Mouse (Mus musculus): Measurements from ENCODE around the gene Lclat1. TPM values are rescaled to one million over a fixed set of nuclear protein-coding genes. Genes with fewer than 3 reads are reported as not detected.

Lclat1 gene
- polyA plus RNA-seq, 1 experiment from 2014 or later = 24.3 TPM

GRCm38 (mm10) chr17:73232593-73232992, 124.8 kb downstream of the Lclat1 start:
- no peak for ATAC-seq
- no peaks in the 10 kb centered on the region for H3K27me3 ChIP-seq (replicated peaks; ENCODE audit: control insufficient read depth, insufficient read depth, low read length)
- WGBS = 89% methylated on average over 2 of the region's 2 CpGs

DNA sequence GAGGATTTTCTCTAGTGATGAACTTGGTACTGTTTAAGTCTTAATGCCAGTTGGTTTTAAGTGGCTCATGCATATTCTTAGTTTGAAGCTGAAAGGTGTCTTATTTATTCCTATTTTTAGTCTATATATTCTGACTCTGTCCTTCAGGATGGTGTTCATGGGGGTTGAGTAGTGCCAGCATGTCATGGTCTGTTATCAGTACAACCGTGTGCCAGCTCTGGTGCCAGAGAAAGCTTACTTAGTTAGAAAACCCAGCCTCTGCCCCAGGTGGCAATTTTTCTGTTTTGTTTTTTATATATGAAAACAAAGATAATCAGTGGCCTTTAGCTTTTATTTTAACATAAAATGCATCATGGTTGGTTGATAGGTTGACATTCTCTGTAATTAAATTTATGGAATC, 126.2 kb downstream of the Lclat1 start:
- H3K36me3 ChIP-seq (ENCODE audit: control insufficient read depth, insufficient read depth) = no peaks in the 10 kb centered on the region; the same call in 1 of the 2 replicates
- no peak overlapping the region for H3K4me3 ChIP-seq (ENCODE audit: low read depth, low read length)
- H3K27ac ChIP-seq (ENCODE audit: low read depth, low read length) = no peak overlapping the region
- no peak overlapping the region for H3K4me2 ChIP-seq (replicated peaks; ENCODE audit: low read depth)
- H3K27me3 ChIP-seq (replicated peaks; ENCODE audit: control insufficient read depth, insufficient read depth, low read length) = no peaks in the 10 kb centered on the region
- ATAC-seq = no peak
- 80% methylated on average over 1 of the region's 1 CpGs for WGBS
- H3K9me3 ChIP-seq (ENCODE audit: control insufficient read depth) = no peaks in the 10 kb centered on the region
- peaks cover 4% of the 10 kb centered on the region; the same call in 1 of the 2 replicates for H3K4me1 ChIP-seq (replicated peaks; ENCODE audit: control insufficient read depth, insufficient read depth, low read length)
- no peak overlapping the region for H3K9ac ChIP-seq (ENCODE audit: low read depth, low read length)
- TF ChIP-seq CTCF (IDR thresholded peaks at IDR 0.05; ENCODE audit: low read depth) = no peak

More at GRCm38 (mm10) chr17:73232593-73232992, 124.8 kb downstream of the Lclat1 start:
- Histone ChIP-seq H3K9ac (ENCODE audit: low read depth, low read length) (no peak overlapping the region), H3K4me2 (replicated peaks; ENCODE audit: low read depth) (no peak overlapping the region), H3K36me3 (ENCODE audit: control insufficient read depth, insufficient read depth) (no peaks in the 10 kb centered on the region; the same call in 1 of the 2 replicates), H3K27ac (ENCODE audit: low read depth, low read length) (no peak overlapping the region), H3K4me1 (replicated peaks; ENCODE audit: control insufficient read depth, insufficient read depth, low read length) (peaks cover 4% of the 10 kb centered on the region), H3K4me3 (ENCODE audit: low read depth, low read length) (no peak overlapping the region), H3K9me3 (ENCODE audit: control insufficient read depth) (no peaks in the 10 kb centered on the region)
- TF ChIP-seq CTCF (IDR thresholded peaks at IDR 0.05; ENCODE audit: low read depth) = no peak

DNA sequence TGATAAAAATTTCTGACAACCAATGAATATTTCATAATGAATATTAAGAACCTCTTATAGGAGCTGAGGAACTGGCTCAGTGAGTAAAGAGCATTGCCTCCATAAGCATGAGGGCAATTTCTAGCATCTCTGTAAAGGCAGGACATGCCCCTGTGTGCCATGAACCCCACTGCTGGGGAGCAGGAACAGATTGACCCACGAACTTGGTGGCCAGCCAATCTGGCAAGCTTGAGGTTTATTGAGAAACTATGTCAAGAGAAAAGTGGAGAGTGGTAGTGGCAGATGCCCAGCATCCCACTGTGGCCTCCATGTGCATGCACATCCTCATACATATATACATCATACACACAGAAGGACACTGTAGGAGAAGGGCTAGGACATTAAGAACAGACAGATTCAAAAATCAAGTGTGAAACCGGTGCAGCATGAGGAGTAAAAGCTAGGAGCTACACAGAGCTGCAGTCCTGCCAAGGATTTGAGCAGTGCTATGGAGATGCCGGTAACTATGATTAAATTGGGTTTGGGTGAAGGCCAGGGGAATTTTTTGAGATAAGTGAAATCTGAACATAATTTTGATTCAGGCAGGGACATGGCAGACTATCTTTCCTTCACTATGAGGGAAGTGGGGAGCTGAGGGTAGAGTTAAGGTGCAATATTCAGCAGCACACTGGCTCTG, 129.5 kb downstream of the Lclat1 start:
- H3K4me1 ChIP-seq (replicated peaks; ENCODE audit: control insufficient read depth, insufficient read depth, low read length) = no peaks in the 10 kb centered on the region
- no peak overlapping the region for H3K9ac ChIP-seq (ENCODE audit: low read depth, low read length)
- H3K4me2 ChIP-seq (replicated peaks; ENCODE audit: low read depth) = no peak overlapping the region
- ATAC-seq = no peak
- no peak for TF ChIP-seq CTCF (IDR thresholded peaks at IDR 0.05; ENCODE audit: low read depth)
- no peak overlapping the region for H3K4me3 ChIP-seq (ENCODE audit: low read depth, low read length)
- no peak overlapping the region for H3K27ac ChIP-seq (ENCODE audit: low read depth, low read length)
- 80% methylated on average over 3 of the region's 3 CpGs for WGBS
- H3K27me3 ChIP-seq (replicated peaks; ENCODE audit: control insufficient read depth, insufficient read depth, low read length) = no peaks in the 10 kb centered on the region
- H3K9me3 ChIP-seq (ENCODE audit: control insufficient read depth) = no peaks in the 10 kb centered on the region
- peaks cover 11% of the 10 kb centered on the region; the same call in 1 of the 2 replicates for H3K36me3 ChIP-seq (ENCODE audit: control insufficient read depth, insufficient read depth)

- WGBS = 84% methylated on average over 5 of the region's 5 CpGs
- no peak for TF ChIP-seq CTCF (IDR thresholded peaks at IDR 0.05; ENCODE audit: low read depth)
- Histone ChIP-seq H3K9me3 (ENCODE audit: control insufficient read depth) (no peaks in the 10 kb centered on the region), H3K4me2 (replicated peaks; ENCODE audit: low read depth) (no peak overlapping the region), H3K9ac (ENCODE audit: low read depth, low read length) (no peak overlapping the region), H3K36me3 (ENCODE audit: control insufficient read depth, insufficient read depth) (peaks cover 15% of the 10 kb centered on the region; the same call in 1 of the 2 replicates), H3K4me3 (ENCODE audit: low read depth, low read length) (no peak overlapping the region), H3K27me3 (replicated peaks; ENCODE audit: control insufficient read depth, insufficient read depth, low read length) (no peaks in the 10 kb centered on the region), H3K4me1 (replicated peaks; ENCODE audit: control insufficient read depth, insufficient read depth, low read length) (no peaks in the 10 kb centered on the region), H3K27ac (ENCODE audit: low read depth, low read length) (no peak overlapping the region)
- no peak for ATAC-seq
Measured at GRCm38 (mm10) chr17:73238501-73238900, 130.7 kb downstream of the Lclat1 start.

DNA sequence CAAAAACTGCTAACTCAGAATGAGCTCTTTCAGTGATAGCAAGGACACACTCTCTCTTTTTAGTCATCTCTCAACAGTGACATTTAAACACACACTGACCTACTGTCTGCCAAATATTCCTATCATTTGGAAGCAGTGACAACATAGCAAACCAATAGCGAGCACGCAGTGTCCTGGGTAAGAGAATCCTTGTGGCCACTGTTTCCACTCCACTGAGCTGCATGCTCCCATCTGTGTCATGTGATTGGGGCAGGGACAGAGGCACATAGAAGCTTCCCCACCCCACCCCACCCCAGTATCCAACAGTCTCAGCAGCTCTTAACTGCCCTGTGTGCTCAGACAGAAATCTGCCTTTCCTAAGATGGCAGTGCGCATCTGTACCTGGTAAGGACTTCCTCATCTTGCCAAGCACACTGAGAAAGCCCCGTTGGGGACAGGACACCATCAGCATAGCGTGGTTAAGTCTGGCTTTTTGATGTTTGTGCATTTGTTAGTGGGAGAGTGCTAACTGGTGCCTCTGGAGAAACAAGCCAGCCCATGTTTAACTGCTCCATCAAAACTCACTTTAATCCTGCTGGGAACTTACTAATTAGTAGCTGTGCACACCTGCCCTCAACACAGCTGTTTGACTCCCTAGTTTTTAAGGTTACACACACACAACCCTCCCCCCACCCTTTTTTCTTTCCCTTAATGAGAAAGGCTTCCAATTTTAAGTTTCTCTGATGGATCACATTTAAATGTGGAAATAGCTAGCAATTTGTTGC, 133.5 kb downstream of the Lclat1 start:
- Histone ChIP-seq H3K27me3 (replicated peaks; ENCODE audit: control insufficient read depth, insufficient read depth, low read length) (no peaks in the 10 kb centered on the region), H3K4me1 (replicated peaks; ENCODE audit: control insufficient read depth, insufficient read depth, low read length) (no peaks in the 10 kb centered on the region), H3K9ac (ENCODE audit: low read depth, low read length) (no peak overlapping the region), H3K4me2 (replicated peaks; ENCODE audit: low read depth) (no peak overlapping the region), H3K27ac (ENCODE audit: low read depth, low read length) (no peak overlapping the region), H3K9me3 (ENCODE audit: control insufficient read depth) (no peaks in the 10 kb centered on the region), H3K4me3 (ENCODE audit: low read depth, low read length) (no peak overlapping the region), H3K36me3 (ENCODE audit: control insufficient read depth, insufficient read depth) (peaks cover 19% of the 10 kb centered on the region; the same call in 1 of the 2 replicates)
- ATAC-seq = no peak
- no peak for TF ChIP-seq CTCF (IDR thresholded peaks at IDR 0.05; ENCODE audit: low read depth)
- 89% methylated on average over 5 of the region's 5 CpGs for WGBS

- no peak for ATAC-seq
- no peaks in the 10 kb centered on the region for H3K9me3 ChIP-seq (ENCODE audit: control insufficient read depth)
- 92% methylated on average over 6 of the region's 6 CpGs for WGBS
Measured at GRCm38 (mm10) chr17:73243676-73244075, 135.9 kb downstream of the Lclat1 start.

More at GRCm38 (mm10) chr17:73243676-73244075, 135.9 kb downstream of the Lclat1 start:
- H3K9ac ChIP-seq (ENCODE audit: low read depth, low read length) = no peak overlapping the region
- H3K36me3 ChIP-seq (ENCODE audit: control insufficient read depth, insufficient read depth) = peaks cover 19% of the 10 kb centered on the region; the same call in 1 of the 2 replicates
- no peaks in the 10 kb centered on the region for H3K4me1 ChIP-seq (replicated peaks; ENCODE audit: control insufficient read depth, insufficient read depth, low read length)
- no peak overlapping the region for H3K4me3 ChIP-seq (ENCODE audit: low read depth, low read length)
- no peaks in the 10 kb centered on the region for H3K27me3 ChIP-seq (replicated peaks; ENCODE audit: control insufficient read depth, insufficient read depth, low read length)
- H3K27ac ChIP-seq (ENCODE audit: low read depth, low read length) = no peak overlapping the region
- no peak for TF ChIP-seq CTCF (IDR thresholded peaks at IDR 0.05; ENCODE audit: low read depth)
- no peak overlapping the region for H3K4me2 ChIP-seq (replicated peaks; ENCODE audit: low read depth)

All from intestine, postnatal 0 days (tissue).